Mouse (Mus musculus): ENCODE data around the gene Lrsam1.

DNA sequence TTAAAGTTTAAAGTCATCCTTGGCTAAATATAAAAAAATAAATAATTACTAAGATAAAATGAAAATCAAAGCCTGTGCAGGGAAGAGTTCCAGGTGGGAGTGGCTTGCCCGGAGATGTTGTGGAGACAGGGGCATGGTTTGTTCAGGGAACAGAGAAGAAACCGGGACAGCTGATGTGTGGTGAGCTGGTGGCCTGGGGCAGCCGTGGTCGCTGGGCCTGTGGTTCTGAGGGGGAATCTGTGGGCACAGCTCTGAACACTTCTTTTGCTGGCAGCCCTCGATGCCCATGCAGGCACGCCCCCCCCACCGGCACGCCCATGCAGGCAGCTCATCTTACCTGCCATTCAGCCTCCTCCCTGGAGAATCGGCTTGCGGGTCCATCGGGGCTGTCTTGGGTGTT is 14.0 kb downstream of the Lrsam1 start:
- TF ChIP-seq CTCF (IDR thresholded peaks at IDR 0.05; ENCODE audit: control insufficient read depth, insufficient read depth, low read length) (no peak), POLR2A (IDR thresholded peaks at IDR 0.05; ENCODE audit: borderline replicate concordance, control insufficient read depth, low read depth, low read length) (no peak)
